Mouse (Mus musculus) heart, adult 2 months (tissue): Measurements from ENCODE around the gene Arhgdig. TPM values are rescaled to one million over a fixed set of nuclear protein-coding genes. Genes with fewer than 3 reads are reported as not detected.
A peak's percentile ranks its signal among the peaks of the same experiment; 100 is the strongest.

ENCODE experiments used
- DNase-seq, 2 experiments: peaks; one replicate each; pipeline ENCODE4 v3.0.0; 2021
- H3K27ac ChIP-seq: fragments of 200-600 bp; 2 replicates; pipeline ENCODE4 v1.8.1; 2022
- H3K27me3 ChIP-seq: fragments of 200-500 bp; 2 replicates; pipeline ENCODE4 v1.6.1; 2012; ENCODE audit warnings: mild to moderate bottlenecking, low read length, inconsistent platforms, mixed read lengths; ENCODE audit not compliant: control insufficient read depth, insufficient read depth
- H3K36me3 ChIP-seq: fragments of 200-500 bp; 2 replicates; pipeline ENCODE4 v1.6.1; 2012; ENCODE audit warnings: low read length, inconsistent platforms; ENCODE audit not compliant: control insufficient read depth, insufficient read depth
- H3K4me1 ChIP-seq: fragments of 200-500 bp; 2 replicates; pipeline ENCODE4 v1.6.1; 2011; ENCODE audit warnings: low read length; ENCODE audit not compliant: control insufficient read depth, insufficient read depth
- H3K4me3 ChIP-seq: fragments of 200-600 bp; 2 replicates; pipeline ENCODE4 v1.8.1; 2022
- H3K79me2 ChIP-seq: fragments of 200-500 bp; replicated peaks from 2 replicates; pipeline ENCODE4 v1.6.1; 2012; ENCODE audit warnings: mild to moderate bottlenecking, inconsistent platforms, low read length, moderate library complexity, mixed read lengths; ENCODE audit not compliant: control insufficient read depth, insufficient read depth
- H3K9ac ChIP-seq: fragments of 200-500 bp; 2 replicates; pipeline ENCODE4 v1.6.1; 2012; ENCODE audit warnings: low read depth, mild to moderate bottlenecking, control low read depth, inconsistent platforms, low read length, mixed read lengths
- CTCF ChIP-seq: fragments of 200-600 bp; IDR thresholded peaks from 2 replicates; pipeline ENCODE4 v1.8.1; 2022; ENCODE audit warnings: antibody characterized with exemption, mild to moderate bottlenecking, moderate library complexity
- EP300 ChIP-seq: fragments of 200-500 bp; IDR thresholded peaks from 2 replicates; pipeline ENCODE4 v1.6.1; 2011; ENCODE audit warnings: low read depth, low read length, control low read depth; ENCODE audit not compliant: insufficient read depth
- POLR2A ChIP-seq: fragments of 200-500 bp; IDR thresholded peaks from 2 replicates; pipeline ENCODE4 v1.6.1; 2011; ENCODE audit warnings: mild to moderate bottlenecking, low read depth, low read length, control low read depth; ENCODE audit not compliant: insufficient read depth
- WGBS: fragments of 180-500 bp; shearing (Covaris S2); methylation state at CpG from one replicate; pipeline ENCODE4 v1.1.7; 2018; 5-methylcytosine and 5-hydroxymethylcytosine counted together
- intact Hi-C: fragments of 180-260 bp; cut with DNase I; formaldehyde crosslinking; loops from one replicate; pipeline ENCODE4 v1.15.1; 2025
- polyA plus RNA-seq: library from polyadenylated mRNA; depleted of rRNA; stranded (reverse); fragments of >200 nt; gene quantifications from 2 replicates; pipeline ENCODE4 v1.2.3, GENCODE M21; 2012
- total RNA-seq, 2 experiments: library from RNA; stranded (reverse); gene quantifications; 2 replicates each; pipeline ENCODE4 v1.2.3; 2021

Arhgdig gene
- total and polyA plus RNA-seq, 3 experiments = 0.36 to 1.5 (median 0.47) TPM

DNA sequence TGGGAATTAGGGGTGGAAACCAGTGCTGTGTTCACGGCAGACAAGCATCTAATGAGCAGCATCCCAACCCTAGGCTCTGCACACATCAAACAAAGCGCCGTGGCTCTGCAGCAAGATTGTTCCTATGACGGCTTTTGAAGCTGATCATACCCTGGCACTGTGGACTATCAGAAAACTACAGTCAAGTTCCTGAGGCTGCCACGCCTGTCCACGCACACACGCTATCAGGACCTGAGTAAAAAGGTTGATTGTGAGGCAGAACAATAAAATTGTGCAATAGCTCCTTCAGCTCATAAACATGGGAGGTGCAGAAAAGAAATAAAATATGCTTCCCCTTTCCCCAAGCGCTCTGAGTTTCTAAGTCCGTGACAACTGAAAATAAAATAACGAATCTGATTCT is 30.1 kb upstream of the Arhgdig start:
- no peak for DNase-seq
- Histone ChIP-seq H3K36me3 (peaks cover 2% of the 10 kb centered on the region; the same call in 1 of the 2 replicates), H3K27ac (no peak overlapping the region), H3K4me3 (no peak overlapping the region), H3K79me2 (peaks cover 1% of the 10 kb centered on the region; the same call in 1 of the 2 replicates), H3K9ac (no peak overlapping the region), H3K27me3 (no peaks in the 10 kb centered on the region), H3K4me1 (peaks cover 3% of the 10 kb centered on the region; the same call in 1 of the 2 replicates)
- WGBS = 83% methylated on average over 10 of the region's 10 CpGs
- no peak for TF ChIP-seq EP300
- TF ChIP-seq CTCF = no peak
- TF ChIP-seq POLR2A = no peak
- intact Hi-C loops = no loop called here

DNA sequence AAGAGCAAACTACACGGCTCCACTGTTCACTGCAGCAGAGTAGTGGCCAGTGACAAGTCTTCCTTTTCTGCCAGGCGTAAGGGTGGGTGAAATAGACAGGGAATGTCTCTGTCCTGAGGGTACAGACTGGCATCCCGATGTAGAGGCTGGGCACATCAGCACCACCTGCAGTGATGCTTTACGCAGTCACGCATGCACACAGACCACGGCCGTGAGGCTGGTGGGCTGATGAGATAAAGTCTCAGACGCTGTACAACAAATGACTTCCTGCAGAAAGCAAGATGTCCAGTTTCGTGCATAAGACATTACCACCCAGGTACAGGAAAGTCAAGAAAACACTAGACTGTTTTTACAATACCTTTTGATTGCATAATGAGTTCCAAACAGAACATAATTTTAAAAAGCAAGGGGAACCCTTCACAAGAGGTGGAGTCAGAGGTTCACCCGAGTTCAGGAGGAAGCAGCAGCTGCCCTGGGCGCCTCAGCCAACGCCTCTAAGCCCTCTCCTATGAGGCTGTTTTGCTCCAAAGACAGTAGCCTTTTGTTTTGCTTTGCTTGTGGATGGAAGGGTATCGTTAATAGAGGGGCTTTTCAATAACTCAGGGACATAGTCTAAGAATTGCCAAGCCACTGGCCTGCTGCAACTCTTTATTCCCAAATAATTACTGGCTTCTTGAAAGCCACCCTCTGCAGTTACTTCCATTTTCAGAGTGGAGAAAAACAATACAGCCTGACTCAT is 27.7 kb upstream of the Arhgdig start:
- H3K9ac ChIP-seq = no peak overlapping the region
- DNase-seq = peak in 1 of 2 experiments; percentile 20
- H3K4me1 ChIP-seq = peaks cover 1% of the 10 kb centered on the region; the same call in 1 of the 2 replicates
- no peaks in the 10 kb centered on the region for H3K27me3 ChIP-seq
- TF ChIP-seq CTCF (no peak), EP300 (no peak)
- peaks cover 2% of the 10 kb centered on the region; the same call in 1 of the 2 replicates for H3K36me3 ChIP-seq
- intact Hi-C loops = no loop called here
- H3K4me3 ChIP-seq = no peak overlapping the region
- peak overlapping the region; percentile 3 for H3K27ac ChIP-seq
- H3K79me2 ChIP-seq = peaks cover 4% of the 10 kb centered on the region; the same call in 1 of the 2 replicates
- WGBS = 55% methylated on average over 13 of the region's 13 CpGs

GRCm38 (mm10) chr17:26234386-26234785 is 26.8 kb upstream of the Arhgdig start:
- Histone ChIP-seq H3K27me3 (no peaks in the 10 kb centered on the region), H3K4me3 (no peak overlapping the region), H3K27ac (no peak overlapping the region), H3K9ac (no peak overlapping the region), H3K79me2 (peaks cover 7% of the 10 kb centered on the region; the same call in 1 of the 2 replicates), H3K36me3 (peaks cover 2% of the 10 kb centered on the region; the same call in 1 of the 2 replicates), H3K4me1 (peaks cover 1% of the 10 kb centered on the region; the same call in 1 of the 2 replicates)
- no peak for DNase-seq
- intact Hi-C loops = no loop called here
- WGBS = 87% methylated on average over 8 of the region's 8 CpGs
- TF ChIP-seq EP300 (no peak), POLR2A (no peak), CTCF (no peak)

- Histone ChIP-seq H3K27me3 (no peaks in the 10 kb centered on the region), H3K36me3 (peaks cover 2% of the 10 kb centered on the region; the same call in 1 of the 2 replicates), H3K4me1 (0 out of 2 replicates have a peak, but pooled peaks cover 1% of the 10 kb centered on the region), H3K79me2 (peaks cover 6% of the 10 kb centered on the region; the same call in 1 of the 2 replicates), H3K9ac (no peak overlapping the region), H3K27ac (no peak overlapping the region), H3K4me3 (no peak overlapping the region)
- 78% methylated on average over 8 of the region's 8 CpGs for WGBS
- TF ChIP-seq CTCF = peak; percentile 38
- no peak for TF ChIP-seq POLR2A
- intact Hi-C loops = no loop called here
- no peak for DNase-seq
These were observed 25.3 kb upstream of the Arhgdig start for GRCm38 (mm10) chr17:26232863-26233262.

DNA sequence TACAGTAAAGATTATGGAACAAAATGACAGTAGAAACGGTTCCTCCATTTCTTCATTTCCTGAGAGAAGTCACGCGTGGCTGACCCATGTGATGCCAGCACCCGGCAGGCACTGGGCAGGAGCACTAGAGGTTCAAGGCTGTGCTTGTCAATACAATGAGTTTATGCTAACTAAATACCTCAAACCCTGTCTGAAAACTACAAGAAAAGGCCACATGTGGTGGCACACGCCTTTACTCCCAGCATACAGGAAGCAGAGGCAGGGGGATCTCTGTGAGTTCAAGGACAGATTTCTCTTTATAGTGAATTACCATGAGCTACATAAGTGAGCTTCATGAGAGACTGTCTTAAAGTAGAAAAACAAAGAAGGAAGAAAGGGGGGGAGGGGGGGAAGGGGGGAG is 23.6 kb upstream of the Arhgdig start:
- intact Hi-C loops = no loop called here
- H3K79me2 ChIP-seq = 0 out of 2 replicates have a peak, but pooled peaks cover 6% of the 10 kb centered on the region
- TF ChIP-seq EP300 (no peak), POLR2A (no peak), CTCF (no peak)
- DNase-seq = no peak
- H3K27me3 ChIP-seq = no peaks in the 10 kb centered on the region
- H3K27ac ChIP-seq = no peak overlapping the region
- 0 out of 2 replicates have a peak, but pooled peaks cover 1% of the 10 kb centered on the region for H3K4me1 ChIP-seq
- H3K9ac ChIP-seq = no peak overlapping the region
- WGBS = 79% methylated on average over 5 of the region's 5 CpGs
- peaks cover 2% of the 10 kb centered on the region; the same call in 1 of the 2 replicates for H3K36me3 ChIP-seq
- H3K4me3 ChIP-seq = no peak overlapping the region

- no peak for TF ChIP-seq CTCF
- TF ChIP-seq POLR2A = no peak
- no peak for TF ChIP-seq EP300
- H3K27me3 ChIP-seq = no peaks in the 10 kb centered on the region
- no peak for DNase-seq
- intact Hi-C loops = no loop called here
- H3K36me3 ChIP-seq = no peaks in the 10 kb centered on the region
- peaks cover 2% of the 10 kb centered on the region; the same call in 1 of the 2 replicates for H3K4me1 ChIP-seq
- no peak overlapping the region for H3K27ac ChIP-seq
- WGBS = 80% methylated on average over 5 of the region's 5 CpGs
- H3K9ac ChIP-seq = no peak overlapping the region
- H3K4me3 ChIP-seq = no peak overlapping the region
- 0 out of 2 replicates have a peak, but pooled peaks cover 6% of the 10 kb centered on the region for H3K79me2 ChIP-seq
These were observed 22.2 kb upstream of the Arhgdig start for GRCm38 (mm10) chr17:26229776-26230175.
